Mouse (Mus musculus) olfactory bulb, adult 2 months (tissue): Measurements from ENCODE around the gene Bbip1. TPM values are rescaled to one million over a fixed set of nuclear protein-coding genes. Genes with fewer than 3 reads are reported as not detected.

ENCODE experiments used
- H3K27ac ChIP-seq: fragments of 200-500 bp; 2 replicates; pipeline ENCODE4 v1.5.1; 2012; ENCODE audit warnings: low read depth, low read length; ENCODE audit not compliant: insufficient read depth
- H3K4me1 ChIP-seq: fragments of 200-500 bp; 2 replicates; pipeline ENCODE4 v1.6.1; 2012; ENCODE audit warnings: low read length; ENCODE audit not compliant: control insufficient read depth, insufficient read depth
- H3K4me3 ChIP-seq: fragments of 200-500 bp; 2 replicates; pipeline ENCODE4 v1.5.1; 2012; ENCODE audit warnings: mild to moderate bottlenecking, low read depth, low read length, moderate library complexity; ENCODE audit not compliant: insufficient read depth
- CTCF ChIP-seq: fragments of 200-500 bp; IDR thresholded peaks from 2 replicates; pipeline ENCODE4 v1.5.1; 2012; ENCODE audit warnings: low read depth, mild to moderate bottlenecking, low read length, moderate library complexity; ENCODE audit not compliant: insufficient read depth
- POLR2A ChIP-seq: fragments of 200-500 bp; IDR thresholded peaks from 2 replicates; pipeline ENCODE4 v1.6.1; 2012; ENCODE audit warnings: mild to moderate bottlenecking, low read depth, low read length, moderate library complexity; ENCODE audit not compliant: insufficient read depth
- WGBS: fragments of 180-500 bp; shearing (Covaris S2); methylation state at CpG from one replicate; pipeline ENCODE4 v1.1.7; 2018; 5-methylcytosine and 5-hydroxymethylcytosine counted together
- polyA plus RNA-seq: library from polyadenylated mRNA; stranded (reverse); fragments of >200 nt; gene quantifications from 2 replicates; pipeline ENCODE4 v1.2.4, GENCODE M21; 2012; ENCODE audit warnings: low replicate concordance; ENCODE audit not compliant: missing spikeins, insufficient read depth, insufficient read length

Bbip1 gene
- polyA plus RNA-seq, 1 experiment = not detected

DNA sequence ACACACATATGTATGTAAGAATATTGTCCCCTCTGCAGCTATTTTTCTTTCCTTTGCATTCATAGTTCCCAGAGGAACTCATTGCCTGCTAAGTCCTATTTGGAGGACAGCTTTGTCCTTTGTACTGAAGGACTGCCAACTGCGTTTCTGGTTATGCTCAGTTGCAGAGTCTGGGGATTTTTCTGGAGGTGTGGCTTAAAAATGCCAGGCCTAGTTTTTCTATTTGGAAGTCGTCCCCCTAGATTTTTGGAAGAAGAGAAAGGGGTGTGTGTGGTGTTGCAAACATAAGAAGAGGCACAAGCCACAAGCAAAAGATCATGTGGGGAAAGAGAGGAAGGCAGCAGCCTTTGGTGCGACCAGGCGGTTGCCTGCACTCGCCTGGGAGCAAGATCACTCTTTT lies 46.4 kb downstream of the Bbip1 start:
- TF ChIP-seq CTCF (no peak), POLR2A (no peak)

DNA sequence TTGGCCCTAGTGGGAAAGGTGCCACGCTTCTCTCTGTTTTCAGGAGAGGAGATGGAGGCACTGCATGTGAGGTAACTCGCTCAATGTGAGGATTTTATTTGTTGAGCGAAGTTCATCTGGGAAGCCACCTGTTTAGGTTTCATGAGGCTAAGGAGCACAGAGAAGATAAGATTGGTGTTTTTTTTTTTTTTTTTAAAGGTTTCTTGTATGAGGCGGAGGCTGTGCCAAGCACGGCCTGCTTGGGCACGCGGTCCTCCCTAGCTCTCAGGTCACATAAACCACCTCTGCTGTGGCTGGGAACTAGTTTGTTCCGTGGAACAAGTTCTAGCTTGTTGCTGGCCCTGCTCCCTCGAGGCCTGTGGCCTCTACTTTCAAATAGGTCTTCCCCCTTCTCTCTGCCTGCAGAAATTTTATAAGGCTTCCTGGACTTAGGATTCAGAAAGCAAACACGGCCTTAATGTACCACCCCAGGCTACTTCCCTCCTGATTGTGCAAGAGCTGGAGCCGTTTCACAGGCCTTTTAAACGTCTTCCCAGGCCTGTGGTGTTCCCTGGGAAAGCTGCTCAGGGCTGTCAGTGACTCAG lies 49.8 kb downstream of the Bbip1 start:
- no peak overlapping the region; the same call in 1 of the 2 replicates for H3K27ac ChIP-seq
- H3K4me3 ChIP-seq = no peak overlapping the region
- peaks cover 25% of the 10 kb centered on the region for H3K4me1 ChIP-seq
- 65% methylated on average over 12 of the region's 12 CpGs for WGBS
- no peak for TF ChIP-seq CTCF
- no peak for TF ChIP-seq POLR2A

More for the DNA sequence above, 46.4 kb downstream of the Bbip1 start:
- Histone ChIP-seq H3K4me3 (no peak overlapping the region), H3K27ac (no peak overlapping the region), H3K4me1 (peaks cover 25% of the 10 kb centered on the region)
- WGBS = 66% methylated on average over 5 of the region's 5 CpGs

DNA sequence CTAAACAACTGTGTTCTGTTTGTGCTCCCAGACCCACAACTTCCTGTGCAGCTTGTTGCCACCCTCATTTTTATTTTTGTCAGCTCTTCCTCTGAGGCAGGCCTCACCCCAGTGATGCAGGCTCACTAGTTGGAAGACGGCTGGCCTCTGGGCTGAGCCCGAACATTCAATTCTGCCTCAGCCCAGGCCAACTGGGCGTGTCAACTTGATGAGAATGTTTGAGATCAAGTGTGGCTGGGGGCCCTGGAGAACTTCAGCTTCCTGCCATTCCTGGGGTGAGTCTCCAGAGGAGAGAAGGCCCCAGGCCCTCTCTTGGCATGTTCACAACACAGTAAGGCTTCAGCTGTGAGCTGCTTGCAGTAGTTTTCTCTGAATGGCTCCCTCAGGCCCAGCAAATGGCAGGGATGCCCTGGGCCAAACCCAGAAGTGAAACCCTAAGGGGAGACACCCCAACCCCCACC lies 50.7 kb downstream of the Bbip1 start:
- H3K4me3 ChIP-seq = no peak overlapping the region
- WGBS = 72% methylated on average over 3 of the region's 3 CpGs
- H3K4me1 ChIP-seq = peaks cover 25% of the 10 kb centered on the region
- no peak overlapping the region for H3K27ac ChIP-seq
- TF ChIP-seq POLR2A (no peak), CTCF (no peak)

DNA sequence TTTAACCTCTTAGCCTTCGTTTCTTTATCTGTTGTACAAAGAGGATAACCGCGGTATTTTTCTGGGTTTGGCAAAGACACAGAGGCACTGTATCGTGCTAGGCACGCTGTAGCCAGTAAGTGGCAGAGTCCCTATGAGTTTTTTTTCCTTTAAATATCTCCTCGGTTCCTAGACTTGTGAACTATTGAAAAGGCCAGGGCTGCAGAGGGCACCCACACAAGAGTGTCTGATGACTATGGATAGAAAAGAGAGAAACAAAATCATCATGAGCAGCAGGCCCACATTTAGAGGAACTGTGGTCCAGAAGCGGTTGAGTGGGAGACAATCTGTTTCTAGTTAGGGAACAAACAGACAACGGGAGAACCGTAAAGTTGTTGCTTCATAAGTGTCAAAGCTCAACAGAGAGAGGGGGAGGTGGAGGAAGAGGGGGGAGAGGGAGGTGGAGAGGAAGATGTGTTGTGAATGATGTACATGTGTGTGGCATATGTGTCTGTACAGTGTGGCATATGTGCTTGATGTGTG lies 51.5 kb downstream of the Bbip1 start:
- TF ChIP-seq POLR2A (no peak), CTCF (no peak)
- peaks cover 21% of the 10 kb centered on the region for H3K4me1 ChIP-seq
- H3K27ac ChIP-seq = peak overlapping the region; percentile 15; the same call in 1 of the 2 replicates
- no peak overlapping the region for H3K4me3 ChIP-seq
- 29% methylated on average over 9 of the region's 9 CpGs for WGBS

DNA sequence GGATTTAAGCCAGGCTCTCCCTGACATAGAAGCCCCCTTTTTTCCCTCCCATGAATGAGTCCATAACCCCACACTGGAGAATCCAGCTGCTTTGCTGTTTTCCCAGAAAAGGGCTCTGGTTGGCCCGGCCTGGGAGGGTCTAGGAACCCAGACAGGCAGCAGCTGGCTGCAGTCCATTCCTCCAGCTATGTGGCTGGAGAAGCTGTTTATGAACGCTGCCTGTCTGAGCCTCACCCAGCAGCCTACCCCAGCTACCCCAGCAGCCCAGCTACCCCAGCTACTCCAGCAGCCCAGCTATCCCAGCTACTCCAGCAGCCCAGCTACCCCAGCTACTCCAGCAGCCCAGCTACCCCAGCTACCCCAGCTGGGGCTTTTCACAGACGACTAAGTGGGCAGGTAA lies 52.4 kb downstream of the Bbip1 start, which contains the start of gene Pdcd4:
Gene Pdcd4, plus strand, starts transcription at position 171 of the 400 bp plus-strand sequence.
- peaks cover 19% of the 10 kb centered on the region for H3K4me1 ChIP-seq
- H3K4me3 ChIP-seq = no peak within 1 kb of the TSS
- 48% methylated on average over 3 of the region's 3 CpGs for WGBS
- no peak for TF ChIP-seq POLR2A
- no peak for TF ChIP-seq CTCF
- peak within 1 kb of the TSS; percentile 15; the same call in 1 of the 2 replicates for H3K27ac ChIP-seq

DNA sequence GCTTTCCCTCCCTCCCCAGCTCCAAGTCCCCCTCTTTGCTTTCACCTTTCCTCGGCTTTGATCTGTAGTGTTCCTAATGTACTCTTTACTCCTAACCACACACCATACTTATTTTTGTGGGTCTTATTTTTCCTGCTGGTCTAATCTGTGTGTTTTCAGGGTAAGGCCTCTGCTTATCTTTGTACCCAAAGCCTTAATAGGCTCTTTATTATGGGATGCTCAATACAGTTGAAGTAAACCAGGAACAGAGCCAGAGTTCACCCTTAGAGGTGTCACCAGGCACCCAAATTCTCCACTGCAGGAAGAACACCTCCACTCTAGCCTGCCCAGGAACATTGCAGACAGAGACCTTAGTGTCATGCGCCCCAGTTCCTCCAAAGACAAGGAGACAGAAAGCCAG lies 52.9 kb downstream of the Bbip1 start:
- TF ChIP-seq CTCF (no peak), POLR2A (no peak)
- H3K27ac ChIP-seq = no peak overlapping the region
- H3K4me1 ChIP-seq = peaks cover 14% of the 10 kb centered on the region
- H3K4me3 ChIP-seq = no peak overlapping the region
- 91% methylated on average over 2 of the region's 2 CpGs for WGBS

DNA sequence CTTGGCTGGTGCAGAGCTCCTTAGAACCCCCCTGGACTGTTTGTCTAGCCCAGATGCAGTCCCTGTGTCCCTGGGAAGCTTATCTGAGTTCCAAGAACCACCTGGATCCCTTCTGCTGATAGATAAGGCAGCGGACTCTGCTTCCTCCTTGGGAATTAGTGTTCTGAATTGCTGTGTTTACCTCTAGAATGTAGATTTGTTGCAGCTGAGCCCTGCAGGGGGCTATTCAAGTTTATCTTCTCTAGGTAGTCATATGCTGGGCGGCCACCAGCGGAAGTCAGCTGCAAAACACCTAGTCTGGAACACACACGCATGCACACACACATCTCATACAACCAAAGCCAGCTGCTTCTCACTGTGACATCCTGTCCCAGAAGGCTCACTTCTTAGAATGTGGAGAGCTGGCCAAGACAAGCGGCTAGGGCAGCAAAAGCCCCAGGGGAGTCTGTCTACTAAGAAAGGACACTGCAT lies 53.6 kb downstream of the Bbip1 start:
- TF ChIP-seq POLR2A (no peak), CTCF (no peak)

DNA sequence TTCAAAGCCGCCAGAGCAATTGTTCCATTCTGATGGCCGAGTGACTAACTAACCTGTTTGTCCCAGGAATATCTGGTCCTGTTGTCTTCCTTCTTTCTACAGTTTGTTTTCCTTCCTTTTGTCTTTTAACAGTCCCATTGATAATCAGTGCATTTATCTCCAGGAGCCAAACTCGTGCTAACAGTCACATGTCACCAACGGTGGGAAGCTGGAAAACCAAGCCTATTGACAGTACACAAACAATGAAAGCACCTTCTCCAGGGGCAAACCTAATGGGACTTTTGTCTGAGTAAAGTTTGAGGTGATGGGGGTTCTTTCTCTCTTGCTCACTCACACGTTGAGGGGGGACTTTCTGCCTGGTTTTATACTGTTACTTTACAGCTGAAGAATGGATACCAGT lies 54.2 kb downstream of the Bbip1 start:
- Histone ChIP-seq H3K27ac (no peak overlapping the region), H3K4me1 (peaks cover 11% of the 10 kb centered on the region), H3K4me3 (no peak overlapping the region)
- TF ChIP-seq POLR2A (no peak), CTCF (no peak)
- 72% methylated on average over 5 of the region's 5 CpGs for WGBS

More for the DNA sequence above, 53.6 kb downstream of the Bbip1 start:
- WGBS = 87% methylated on average over 5 of the region's 5 CpGs
- no peak overlapping the region for H3K27ac ChIP-seq
- H3K4me1 ChIP-seq = peaks cover 11% of the 10 kb centered on the region
- no peak overlapping the region for H3K4me3 ChIP-seq

DNA sequence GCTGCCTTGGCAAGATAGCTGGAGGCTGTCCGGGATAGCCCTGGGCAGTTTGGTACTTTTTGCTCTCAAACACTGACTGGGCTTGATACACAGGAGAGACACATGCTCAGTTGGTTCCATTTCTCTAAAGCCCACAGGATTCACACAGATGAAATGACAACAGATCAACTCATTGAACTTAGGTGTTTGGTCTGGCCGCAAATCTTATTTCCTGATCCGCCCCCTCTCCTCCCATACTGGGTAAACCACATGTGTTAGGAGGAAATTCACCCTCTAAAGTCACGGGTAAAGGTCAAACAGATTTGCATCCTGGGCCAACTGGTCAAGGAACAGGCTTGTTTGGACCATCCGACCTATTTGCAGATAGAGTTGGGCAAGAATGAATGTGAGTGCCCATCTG lies 54.9 kb downstream of the Bbip1 start:
- no peak for TF ChIP-seq POLR2A
- no peak for TF ChIP-seq CTCF
- H3K27ac ChIP-seq = no peak overlapping the region
- H3K4me1 ChIP-seq = peaks cover 11% of the 10 kb centered on the region
- H3K4me3 ChIP-seq = no peak overlapping the region
- WGBS = 90% methylated on average over 5 of the region's 5 CpGs
